Mouse (Mus musculus) CD4-positive, CD25-positive, alpha-beta regulatory T cell, adult 2 months (primary cell): Measurements from ENCODE around the gene Zmym4.

Experiments used
- DNase-seq: peaks from one replicate; pipeline ENCODE4 v3.0.0-alpha.2; 2012; ENCODE audit warnings: low read depth, low spot score

The Zmym4 gene

GRCm38 (mm10) chr4:126822891-126823882 lies 144.7 kb downstream of the Zmym4 start:
- DNase-seq = no peak

- DNase-seq = peak; percentile 13
Observed at GRCm38 (mm10) chr4:126814854-126815253, 153.1 kb downstream of the Zmym4 start.

GRCm38 (mm10) chr4:126813212-126813611 lies 154.7 kb downstream of the Zmym4 start:
- DNase-seq = peak; percentile 65
